Mouse (Mus musculus) gastrocnemius, adult 2 months (tissue): Measurements from ENCODE around the gene Porcn. TPM values are rescaled to one million over a fixed set of nuclear protein-coding genes. Genes with fewer than 3 reads are reported as not detected.

ENCODE experiments used
- DNase-seq: peaks from one replicate; pipeline ENCODE4 v3.0.0; 2022
- H3K27ac ChIP-seq: fragments of 200-600 bp; 2 replicates; pipeline ENCODE4 v1.8.1; 2022; ENCODE audit warnings: mild to moderate bottlenecking
- H3K4me3 ChIP-seq: fragments of 200-600 bp; 2 replicates; pipeline ENCODE4 v1.8.1; 2022; ENCODE audit warnings: mild to moderate bottlenecking, moderate library complexity
- CTCF ChIP-seq: fragments of 200-600 bp; IDR thresholded peaks from 2 replicates; pipeline ENCODE4 v1.8.1; 2022; ENCODE audit warnings: antibody characterized with exemption, mild to moderate bottlenecking, moderate library complexity
- intact Hi-C: fragments of 180-260 bp; cut with DNase I; formaldehyde crosslinking; loops from one replicate; pipeline ENCODE4 v1.15.1; 2025
- total RNA-seq, 2 experiments: library from RNA; stranded (reverse); gene quantifications; 2 replicates each; pipeline ENCODE4 v1.2.3; 2021

Porcn gene
- total RNA-seq, 2 experiments from 2014 or later, result 4.2 to 5.4 TPM

GRCm38 (mm10) chrX:8163076-8163475 is 43.2 kb downstream of the Porcn start:
- intact Hi-C loops, result no loop called here
- no peak for DNase-seq
- no peak for TF ChIP-seq CTCF
- H3K27ac ChIP-seq, result peak overlapping the region; percentile 46; the same call in 1 of the 2 replicates
- H3K4me3 ChIP-seq, result no peak overlapping the region

DNA sequence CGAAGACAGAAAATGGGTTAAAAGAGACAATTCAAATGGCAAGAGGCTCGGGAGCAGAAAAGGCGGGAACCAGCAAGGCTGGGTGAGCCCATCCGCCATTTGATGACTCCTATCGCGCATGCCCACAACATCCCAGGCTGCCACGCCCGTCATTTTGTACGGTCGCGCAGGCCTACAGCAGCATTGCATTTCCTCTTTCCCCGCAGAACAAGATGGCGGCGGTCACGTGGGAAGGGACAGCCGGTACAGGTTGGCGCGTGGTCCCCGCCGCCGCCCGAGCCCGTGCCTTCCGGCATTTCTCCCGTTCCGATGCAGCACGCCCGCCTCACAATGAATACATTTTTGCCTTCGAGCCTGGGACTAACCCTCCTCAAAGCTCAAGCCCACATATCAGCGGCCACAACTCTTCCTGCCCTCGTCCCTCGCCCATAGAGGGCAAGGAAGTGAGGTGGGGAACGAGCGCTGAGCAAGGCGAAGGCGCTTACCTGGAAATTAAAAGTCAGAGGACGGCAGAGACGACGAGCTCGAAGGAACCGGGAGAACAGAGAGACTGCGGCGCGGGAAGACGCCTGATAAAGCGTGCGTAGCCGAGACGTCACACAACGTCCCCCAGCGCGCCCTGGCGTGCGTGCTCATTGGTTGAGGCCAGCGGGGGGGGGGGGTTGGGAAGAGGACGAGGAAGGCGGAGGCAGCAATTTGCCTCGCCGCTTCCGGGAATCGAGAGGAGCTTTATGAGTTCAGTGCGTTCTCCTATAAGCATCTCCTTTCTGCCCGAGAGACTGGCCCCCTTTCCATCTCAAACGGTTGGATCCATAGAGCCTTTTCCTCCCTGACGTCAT is 61.0 kb downstream of the Porcn start, which contains the start of gene Rbm3:
Rbm3 (minus strand) TSS at position 728 of the 839 bp plus-strand sequence.
- peak; percentile 91 for DNase-seq
- Histone ChIP-seq H3K27ac (peak within 1 kb of the TSS; percentile 98), H3K4me3 (peak within 1 kb of the TSS; percentile 88)
- no peak for TF ChIP-seq CTCF
- intact Hi-C loops, result no loop called here

Other genes with a start within 250 kb of the Porcn start
- gene Gata1, start 228.5 kb downstream of the Porcn start, total RNA-seq, result not detected
- not detected for gene Glod5, start 188.0 kb downstream of the Porcn start, total RNA-seq
- gene Suv39h1, start 131.8 kb downstream of the Porcn start, total RNA-seq, result 1 to 10 TPM; 4.3 to 5.0 TPM
- gene Was, start 116.0 kb downstream of the Porcn start, total RNA-seq, result under 1 TPM; 0.36 to 0.70 TPM
- gene Wdr13, start 73.6 kb downstream of the Porcn start, total RNA-seq, result 1 to 10 TPM; 9.1 to 9.4 TPM
- gene Rbm3, start 60.6 kb downstream of the Porcn start, total RNA-seq, result 10 to 100 TPM; 33.9 to 82.1 TPM
- gene Tbc1d25, start 30.3 kb downstream of the Porcn start, total RNA-seq, result 1 to 10 TPM; 3.1 to 3.2 TPM
- 1 to 10 TPM; 9.2 to 9.3 TPM for gene Ebp, start 13.0 kb downstream of the Porcn start, total RNA-seq
- gene Ftsj1, start 45.9 kb upstream of the Porcn start, total RNA-seq, result 10 to 100 TPM; 13.9 to 16.0 TPM
- not detected for gene Slc38a5, start 64.6 kb upstream of the Porcn start, total RNA-seq
- gene Ssxb10, start 120.9 kb upstream of the Porcn start, total RNA-seq, result not detected
- not detected for gene Ssxb9, start 160.5 kb upstream of the Porcn start, total RNA-seq
- gene Ssxb1, start 206.8 kb upstream of the Porcn start, total RNA-seq, result not detected